Mouse (Mus musculus) midbrain, embryonic 16.5 days (tissue): ENCODE measurements around the gene Tnfrsf11a. TPM values are rescaled to one million over a fixed set of nuclear protein-coding genes. Genes with fewer than 3 reads are reported as not detected.
"Not testable (repeated sequence)": the region's sequence is repeated elsewhere in the genome, so short reads cannot be mapped to it uniquely, and the experiment has no call there.

Experiments
- ATAC-seq: fragments of 200-750 bp; cut with Nextera tagmentation; 2 replicates; pipeline ENCODE4 v1.8.0; 2017; ENCODE audit warnings: moderate TSS enrichment
- H3K27ac ChIP-seq: fragments of 300-500 bp; sonication (generic); 2 replicates; pipeline ENCODE4 v1.5.1; 2014; ENCODE audit warnings: mild to moderate bottlenecking, low read length, mixed read lengths
- H3K27me3 ChIP-seq: fragments of 300-500 bp; sonication (generic); 2 replicates; pipeline ENCODE4 v1.6.1; 2014; ENCODE audit warnings: low read depth, low read length, mixed read lengths; ENCODE audit not compliant: control insufficient read depth, insufficient read depth
- H3K36me3 ChIP-seq: fragments of 300-500 bp; sonication (generic); 2 replicates; pipeline ENCODE4 v1.6.1; 2014; ENCODE audit warnings: mild to moderate bottlenecking, low read length, moderate library complexity, mixed read lengths; ENCODE audit not compliant: control insufficient read depth, insufficient read depth
- H3K4me1 ChIP-seq: fragments of 300-500 bp; sonication (generic); 2 replicates; pipeline ENCODE4 v1.6.1; 2014; ENCODE audit warnings: mild to moderate bottlenecking, low read length, mixed read lengths; ENCODE audit not compliant: control insufficient read depth, insufficient read depth
- H3K4me2 ChIP-seq: fragments of 300-500 bp; sonication (generic); 2 replicates; pipeline ENCODE4 v1.6.1; 2014; ENCODE audit warnings: mild to moderate bottlenecking, low read length, mixed read lengths
- H3K4me3 ChIP-seq: fragments of 300-500 bp; sonication (generic); 2 replicates; pipeline ENCODE4 v1.5.1; 2014; ENCODE audit warnings: low read depth, mild to moderate bottlenecking, low read length, moderate library complexity, mixed read lengths
- H3K9ac ChIP-seq: fragments of 300-500 bp; sonication (generic); 2 replicates; pipeline ENCODE4 v1.6.1; 2014; ENCODE audit warnings: low read depth, low read length, mixed read lengths
- H3K9me3 ChIP-seq: fragments of 300-500 bp; sonication (generic); replicated peaks from 2 replicates; pipeline ENCODE4 v1.6.1; 2014; ENCODE audit warnings: mild to moderate bottlenecking, low read length, mixed read lengths; ENCODE audit not compliant: control insufficient read depth, poor library complexity, severe bottlenecking
- WGBS: fragments of 180-500 bp; shearing (Covaris S2); extraction: QIAGEN DNeasy Blood & Tissue Kit; methylation state at CpG from one replicate; pipeline ENCODE4 v1.1.7; 2014; 5-methylcytosine and 5-hydroxymethylcytosine counted together
- polyA plus RNA-seq: library from polyadenylated mRNA; unstranded; fragments of >200 nt; fragmentation: Nextera tagmentation; extraction: Ambion mirVana; gene quantifications from 2 replicates; pipeline ENCODE4 v1.2.1, GENCODE M21; 2015

Tnfrsf11a gene
- polyA plus RNA-seq, 1 experiment from 2014 or later = 0.43 TPM

- no peak for ATAC-seq
- no peak overlapping the region for H3K27ac ChIP-seq
- H3K9me3 ChIP-seq = no peaks in the 10 kb centered on the region
Observed at GRCm38 (mm10) chr1:105801252-105801651, 20.7 kb downstream of the Tnfrsf11a start.

GRCm38 (mm10) chr1:105802941-105803340 lies 22.4 kb downstream of the Tnfrsf11a start:
- H3K27ac ChIP-seq = no peak overlapping the region
- H3K27me3 ChIP-seq = no peaks in the 10 kb centered on the region
- no peak overlapping the region for H3K4me2 ChIP-seq

More at GRCm38 (mm10) chr1:105801252-105801651, 20.7 kb downstream of the Tnfrsf11a start:
- no peaks in the 10 kb centered on the region for H3K4me1 ChIP-seq
- H3K27me3 ChIP-seq = no peaks in the 10 kb centered on the region
- H3K9ac ChIP-seq = no peak overlapping the region
- no peak overlapping the region for H3K4me3 ChIP-seq
- H3K36me3 ChIP-seq = no peaks in the 10 kb centered on the region
- H3K4me2 ChIP-seq = no peak overlapping the region

GRCm38 (mm10) chr1:105804285-105804684 lies 23.8 kb downstream of the Tnfrsf11a start:
- Histone ChIP-seq H3K4me1 (no peaks in the 10 kb centered on the region), H3K9ac (no peak overlapping the region), H3K9me3 (no peaks in the 10 kb centered on the region), H3K27me3 (no peaks in the 10 kb centered on the region), H3K36me3 (no peaks in the 10 kb centered on the region), H3K4me3 (no peak overlapping the region), H3K4me2 (no peak overlapping the region), H3K27ac (no peak overlapping the region)
- 92% methylated on average over 3 of the region's 3 CpGs for WGBS
- ATAC-seq = no peak

More at GRCm38 (mm10) chr1:105802941-105803340, 22.4 kb downstream of the Tnfrsf11a start:
- ATAC-seq = no peak
- Histone ChIP-seq H3K4me3 (no peak overlapping the region), H3K9me3 (no peaks in the 10 kb centered on the region), H3K9ac (no peak overlapping the region), H3K4me1 (no peaks in the 10 kb centered on the region), H3K36me3 (no peaks in the 10 kb centered on the region)
- 85% methylated on average over 6 of the region's 6 CpGs for WGBS

- 90% methylated on average over 4 of the region's 4 CpGs for WGBS
- no peak overlapping the region for H3K4me2 ChIP-seq
Observed at GRCm38 (mm10) chr1:105805565-105805964, 25.0 kb downstream of the Tnfrsf11a start.

GRCm38 (mm10) chr1:105807028-105807722 lies 26.7 kb downstream of the Tnfrsf11a start:
- Histone ChIP-seq H3K27ac (no peak overlapping the region), H3K36me3 (no peaks in the 10 kb centered on the region), H3K9ac (no peak overlapping the region), H3K4me1 (no peaks in the 10 kb centered on the region), H3K4me2 (no peak overlapping the region), H3K9me3 (no peaks in the 10 kb centered on the region), H3K4me3 (no peak overlapping the region), H3K27me3 (no peaks in the 10 kb centered on the region)
- WGBS = 92% methylated on average over 10 of the region's 10 CpGs
- ATAC-seq = no peak

More at GRCm38 (mm10) chr1:105805565-105805964, 25.0 kb downstream of the Tnfrsf11a start:
- no peak for ATAC-seq
- H3K4me3 ChIP-seq = no peak overlapping the region
- no peaks in the 10 kb centered on the region for H3K36me3 ChIP-seq
- H3K4me1 ChIP-seq = no peaks in the 10 kb centered on the region
- H3K27me3 ChIP-seq = no peaks in the 10 kb centered on the region
- no peak overlapping the region for H3K9ac ChIP-seq
- no peaks in the 10 kb centered on the region for H3K9me3 ChIP-seq
- no peak overlapping the region for H3K27ac ChIP-seq

- H3K27ac ChIP-seq, H3K27me3 ChIP-seq, H3K36me3 ChIP-seq, H3K9me3 ChIP-seq, ATAC-seq, H3K4me1 ChIP-seq, H3K4me2 ChIP-seq, H3K9ac ChIP-seq, H3K4me3 ChIP-seq: not testable (repeated sequence)
Observed at GRCm38 (mm10) chr1:105812027-105812426, 31.5 kb downstream of the Tnfrsf11a start.

- H3K27ac ChIP-seq = no peak overlapping the region
- no peaks in the 10 kb centered on the region for H3K36me3 ChIP-seq
- no peaks in the 10 kb centered on the region for H3K4me1 ChIP-seq
- H3K9me3 ChIP-seq = no peaks in the 10 kb centered on the region
- H3K4me2 ChIP-seq = no peak overlapping the region
- H3K9ac ChIP-seq = no peak overlapping the region
- no peak for ATAC-seq
- H3K27me3 ChIP-seq = no peaks in the 10 kb centered on the region
- 79% methylated on average over 20 of the region's 20 CpGs for WGBS
- H3K4me3 ChIP-seq = no peak overlapping the region
Observed at GRCm38 (mm10) chr1:105812960-105813708, 32.6 kb downstream of the Tnfrsf11a start.

- no peaks in the 10 kb centered on the region for H3K4me1 ChIP-seq
- H3K9me3 ChIP-seq = no peaks in the 10 kb centered on the region
- H3K36me3 ChIP-seq = no peaks in the 10 kb centered on the region
- no peak overlapping the region for H3K9ac ChIP-seq
- 79% methylated on average over 11 of the region's 11 CpGs for WGBS
- no peak overlapping the region for H3K4me2 ChIP-seq
- ATAC-seq = 0 out of 2 replicates have a peak, but pooled peaks have one; percentile 29
- no peaks in the 10 kb centered on the region for H3K27me3 ChIP-seq
- H3K27ac ChIP-seq = no peak overlapping the region; the same call in 1 of the 2 replicates
- H3K4me3 ChIP-seq = no peak overlapping the region
Observed at GRCm38 (mm10) chr1:105813709-105814061, 33.2 kb downstream of the Tnfrsf11a start.
